Mouse (Mus musculus): Measurements from ENCODE around the gene Mpc1.

Gene Mpc1

GRCm38 (mm10) chr17:8339666-8340374 is 57.1 kb downstream of the Mpc1 start:
- no peak for DNase-seq

DNA sequence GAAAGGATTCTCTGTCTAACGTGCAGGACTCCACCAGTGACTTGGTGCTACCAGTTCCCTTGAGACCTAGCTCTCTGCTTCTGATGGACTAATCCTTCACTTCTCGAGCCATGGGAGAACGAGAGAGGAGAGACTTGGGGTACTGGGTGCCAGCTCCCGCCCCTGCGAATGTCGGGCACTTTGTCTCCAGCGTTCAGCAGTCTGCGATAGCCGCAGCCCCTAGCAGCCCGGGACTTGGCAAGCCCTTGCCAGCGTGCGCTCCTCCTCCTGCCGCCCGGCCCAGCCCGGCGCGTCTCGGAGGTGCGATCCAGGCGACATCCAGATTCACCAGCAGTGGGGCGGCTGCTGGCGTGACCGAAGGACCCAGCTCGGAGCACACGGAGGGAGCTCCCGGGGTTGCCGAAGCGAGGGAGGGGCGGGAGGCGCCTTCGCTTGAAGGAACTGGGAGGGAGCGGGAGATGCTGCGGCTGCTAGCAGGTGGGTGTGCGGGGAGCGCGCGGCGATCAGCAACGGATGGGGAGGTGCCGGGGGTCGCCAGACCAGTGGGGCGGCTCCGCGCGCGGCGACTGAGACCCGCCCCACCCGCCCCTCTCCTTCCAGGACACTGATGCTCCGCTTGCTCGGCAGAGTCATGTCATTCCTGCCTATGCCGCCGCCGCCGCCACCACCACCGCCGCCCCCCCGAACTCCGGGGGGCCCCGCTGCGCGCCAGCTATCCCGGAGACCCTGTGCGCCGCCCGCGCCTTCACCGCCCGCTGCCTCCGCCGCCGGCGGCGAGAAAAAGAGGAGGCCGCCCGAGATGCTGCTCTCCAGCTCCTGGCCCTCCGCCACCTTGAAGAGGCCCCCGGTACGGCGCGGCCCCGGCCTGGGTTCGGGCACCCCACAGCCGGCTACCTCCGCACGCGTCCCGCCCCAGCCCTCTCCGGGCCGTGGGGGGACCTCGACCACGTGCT is 58.0 kb downstream of the Mpc1 start:
- no peak for DNase-seq

DNA sequence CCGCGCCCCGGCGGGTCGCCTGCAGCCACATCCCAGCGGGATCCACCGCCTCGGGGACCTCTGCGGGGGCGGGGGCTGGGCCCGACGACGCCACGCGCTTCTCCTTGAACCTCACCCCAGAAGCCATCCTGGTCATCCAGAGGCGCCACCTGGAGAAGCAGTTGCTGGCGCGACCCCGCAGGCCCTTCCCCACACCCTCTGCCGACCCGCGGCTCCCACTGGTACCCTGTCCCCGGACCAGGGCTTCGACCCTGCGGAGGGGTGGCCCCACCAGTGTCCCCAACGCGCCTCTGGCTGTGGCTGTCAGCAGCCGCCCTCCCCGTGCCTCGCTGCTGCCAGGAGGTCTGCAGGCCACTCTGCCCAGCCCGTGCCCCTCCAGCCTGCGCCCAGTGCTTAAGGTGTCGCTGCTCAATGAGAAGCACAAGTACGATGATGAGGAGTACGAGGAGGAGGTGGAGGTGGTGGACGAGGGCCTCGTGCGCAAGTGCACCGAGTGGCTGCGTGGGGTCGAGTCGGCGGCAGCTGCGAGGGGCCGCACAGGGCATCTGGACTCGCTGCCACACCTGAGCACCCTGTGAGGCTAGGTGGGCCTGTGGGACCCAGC is 58.8 kb downstream of the Mpc1 start:
- no peak for DNase-seq

GRCm38 (mm10) chr17:8342706-8343105 is 60.0 kb downstream of the Mpc1 start:
- DNase-seq = no peak

- DNase-seq = no peak
Measured at GRCm38 (mm10) chr17:8343416-8343815, 60.7 kb downstream of the Mpc1 start.

Measured in spleen, adult 18-20 months (tissue).